Mouse (Mus musculus) neural tube, embryonic 13.5 days (tissue): ENCODE measurements around the gene Gm3468. TPM values are rescaled to one million over a fixed set of nuclear protein-coding genes. Genes with fewer than 3 reads are reported as not detected.
"Not testable (repeated sequence)": the region's sequence is repeated elsewhere in the genome, so short reads cannot be mapped to it uniquely, and the experiment has no call there.

Experiments
- ATAC-seq: fragments of 200-750 bp; cut with Nextera tagmentation; 2 replicates; pipeline ENCODE4 v1.8.0; 2017; ENCODE audit warnings: low read depth, mild to moderate bottlenecking, moderate TSS enrichment, moderate library complexity
- H3K27ac ChIP-seq: fragments of 300-500 bp; sonication (generic); replicated peaks from 2 replicates; pipeline ENCODE4 v1.5.1; 2015; ENCODE audit warnings: moderate library complexity, mild to moderate bottlenecking, inconsistent platforms
- H3K27me3 ChIP-seq: fragments of 300-500 bp; sonication (generic); 2 replicates; pipeline ENCODE4 v1.6.1; 2015; ENCODE audit warnings: mild to moderate bottlenecking, inconsistent platforms
- H3K36me3 ChIP-seq: fragments of 300-500 bp; sonication (generic); 2 replicates; pipeline ENCODE4 v1.6.1; 2015; ENCODE audit warnings: mild to moderate bottlenecking, inconsistent platforms
- H3K4me1 ChIP-seq: fragments of 300-500 bp; sonication (generic); replicated peaks from 2 replicates; pipeline ENCODE4 v1.6.1; 2015; ENCODE audit warnings: inconsistent platforms
- H3K4me2 ChIP-seq: fragments of 300-500 bp; sonication (generic); 2 replicates; pipeline ENCODE4 v1.6.1; 2015; ENCODE audit warnings: inconsistent platforms, mild to moderate bottlenecking, moderate library complexity
- H3K4me3 ChIP-seq: fragments of 300-500 bp; sonication (generic); 2 replicates; pipeline ENCODE4 v1.5.1; 2015; ENCODE audit warnings: mild to moderate bottlenecking, inconsistent platforms
- H3K9ac ChIP-seq: fragments of 300-500 bp; sonication (generic); 2 replicates; pipeline ENCODE4 v1.6.1; 2015; ENCODE audit warnings: moderate library complexity, mild to moderate bottlenecking, inconsistent platforms
- H3K9me3 ChIP-seq: fragments of 300-500 bp; sonication (generic); 2 replicates; pipeline ENCODE4 v1.6.1; 2016; ENCODE audit warnings: inconsistent platforms
- WGBS: fragments of 180-500 bp; shearing (Covaris S2); methylation state at CpG from one replicate; pipeline ENCODE4 v1.1.7; 2015; 5-methylcytosine and 5-hydroxymethylcytosine counted together
- polyA plus RNA-seq: library from polyadenylated mRNA; unstranded; fragments of >200 nt; fragmentation: Nextera tagmentation; extraction: Ambion mirVana; gene quantifications from 2 replicates; pipeline ENCODE4 v1.2.1, GENCODE M21; 2015

The Gm3468 gene
- 4.3 and 4.4 TPM in 2 replicates for polyA plus RNA-seq

DNA sequence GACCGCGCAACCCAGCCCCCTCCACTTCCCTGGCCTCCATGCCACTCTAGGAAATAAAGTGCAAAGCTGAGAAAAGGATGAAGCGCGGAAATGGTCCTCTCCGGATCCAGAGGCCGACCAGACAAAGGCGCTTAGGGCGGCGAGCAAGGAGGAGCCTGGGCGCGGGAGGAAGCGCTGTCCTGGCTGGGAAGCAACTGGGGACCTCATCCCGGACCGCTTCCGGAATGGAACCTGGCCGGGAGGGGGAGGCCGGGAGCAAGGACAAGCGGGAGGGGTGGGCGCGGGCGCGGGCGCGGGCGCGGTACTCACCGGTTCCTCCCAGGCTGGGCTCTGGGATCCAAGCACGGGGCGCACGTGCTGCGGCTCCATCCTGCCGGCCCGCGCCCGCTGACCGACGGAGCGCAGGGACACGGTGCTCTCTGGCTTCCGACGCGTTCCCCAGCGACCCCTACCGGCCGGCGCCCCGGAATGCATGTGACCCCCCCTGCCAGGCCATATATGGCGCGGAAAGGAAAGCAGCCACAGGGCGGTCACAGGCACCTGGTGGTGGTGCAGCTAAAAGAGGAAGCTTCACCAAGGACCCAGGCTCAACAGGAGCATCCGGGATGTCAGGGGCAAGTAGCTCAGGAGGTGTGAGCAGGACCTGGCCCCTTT lies at the start of gene Gm3468:
Gene Gm3468 (minus strand): TSS at position 394 of the 654 bp plus-strand sequence.
- peak; percentile 91 for ATAC-seq
- not testable (repeated sequence) for H3K4me1 ChIP-seq, H3K27me3 ChIP-seq, H3K27ac ChIP-seq, H3K9me3 ChIP-seq, H3K36me3 ChIP-seq
- Histone ChIP-seq H3K4me3 (peak within 1 kb of the TSS; percentile 40), H3K4me2 (peak within 1 kb of the TSS; percentile 51), H3K9ac (peak within 1 kb of the TSS; percentile 61)
- WGBS: 1% methylated on average over 34 of the region's 51 CpGs

DNA sequence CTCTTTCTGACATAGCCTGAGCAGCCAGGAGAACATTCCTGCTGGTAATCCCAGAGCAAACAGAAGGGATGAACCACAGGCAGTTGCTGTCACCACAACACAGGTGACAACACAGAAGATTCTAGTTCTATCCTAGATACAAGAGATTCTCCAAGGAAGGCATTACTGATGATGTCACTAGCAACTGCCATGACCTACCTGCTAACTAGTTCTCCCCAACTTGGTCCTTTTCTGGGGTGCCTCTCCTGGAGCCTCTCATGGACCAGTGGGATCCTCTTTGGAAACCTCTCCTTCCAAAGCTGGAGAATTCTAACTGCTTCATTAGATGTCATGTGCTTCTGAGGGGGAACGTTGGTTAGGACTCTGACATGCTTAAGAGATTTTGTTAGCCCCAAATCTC lies 17.2 kb upstream of the Gm3468 start, which contains the start of gene Gm3476:
Gene Gm3476 (minus strand): TSS at position 101 of the 400 bp plus-strand sequence.
- ATAC-seq, H3K9me3 ChIP-seq, H3K4me3 ChIP-seq, H3K4me2 ChIP-seq, H3K9ac ChIP-seq, H3K27ac ChIP-seq, H3K27me3 ChIP-seq, H3K4me1 ChIP-seq, H3K36me3 ChIP-seq: not testable (repeated sequence)
- WGBS: no CpG with 5 or more reads among the region's 1 CpGs

DNA sequence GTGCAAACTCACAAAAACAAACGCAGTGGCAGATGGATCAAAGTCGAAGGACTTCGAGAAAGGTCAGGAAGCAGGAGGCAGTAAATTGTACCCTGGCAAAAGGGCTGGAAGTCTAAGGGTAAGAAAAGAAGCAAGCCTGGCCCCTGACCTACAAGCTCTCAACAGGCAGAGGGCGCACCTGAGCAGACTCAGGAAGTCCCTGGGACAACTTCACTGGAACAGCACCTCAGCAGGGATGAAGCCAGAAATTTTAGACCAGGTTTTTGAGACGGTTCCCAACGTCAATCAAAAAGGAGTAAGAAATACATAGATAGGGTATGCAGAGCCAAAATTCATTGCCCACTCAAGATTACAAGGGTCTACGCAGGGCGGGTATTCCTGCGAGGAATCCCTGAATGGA lies 965 bp downstream of the Gm3468 start:
- Histone ChIP-seq H3K4me3 (peak overlapping the region; percentile 40), H3K9ac (0 out of 2 replicates have a peak overlapping the region, but pooled peaks have one; percentile 61), H3K4me2 (peak overlapping the region; percentile 51)
- not testable (repeated sequence) for H3K27ac ChIP-seq, H3K36me3 ChIP-seq, ATAC-seq, H3K9me3 ChIP-seq, H3K27me3 ChIP-seq, H3K4me1 ChIP-seq
- WGBS: 10% methylated on average over 9 of the region's 9 CpGs

DNA sequence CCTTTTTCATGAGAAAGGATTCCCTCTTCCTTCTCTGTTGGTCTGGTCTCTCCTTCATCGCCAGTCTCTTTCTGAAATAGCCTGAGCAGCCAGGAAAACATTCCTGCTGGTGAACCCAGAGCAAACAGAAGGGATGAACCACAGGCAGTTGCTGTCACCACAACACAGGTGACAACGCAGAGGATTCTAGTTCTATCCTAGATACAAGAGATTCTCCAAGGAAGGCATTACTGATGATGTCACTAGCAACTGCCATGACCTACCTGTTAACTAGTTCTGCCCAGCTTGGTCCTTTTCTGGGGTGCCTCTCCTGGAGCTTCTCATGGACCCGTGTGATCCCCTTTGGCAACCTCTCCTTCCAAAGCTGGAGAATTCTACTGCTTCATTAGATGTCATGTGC lies 14.6 kb downstream of the Gm3468 start, which contains the start of gene Gm8206:
Gene Gm8206 (minus strand): TSS at position 101 of the 400 bp plus-strand sequence.
- ATAC-seq, H3K27ac ChIP-seq, H3K9ac ChIP-seq: not testable (repeated sequence)

DNA sequence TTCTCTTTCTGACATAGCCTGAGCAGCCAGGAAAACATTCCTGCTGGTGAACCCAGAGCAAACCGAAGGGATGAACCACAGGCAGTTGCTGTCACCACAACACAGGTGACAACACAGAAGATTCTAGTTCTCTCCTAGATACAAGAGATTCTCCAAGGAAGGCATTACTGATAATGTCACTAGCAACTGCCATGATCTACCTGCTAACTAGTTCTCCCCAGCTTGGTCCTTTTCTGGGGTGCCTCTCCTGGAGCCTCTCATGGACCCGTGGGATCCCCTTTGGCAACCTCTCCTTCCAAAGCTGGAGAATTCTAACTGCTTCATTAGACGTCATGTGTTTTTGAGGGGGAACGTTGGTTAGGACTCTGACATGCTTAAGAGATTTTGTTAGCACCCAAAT lies 50.3 kb downstream of the Gm3468 start, which contains the start of gene Gm6337:
Gene Gm6337 (minus strand): TSS at position 101 of the 400 bp plus-strand sequence.
- not testable (repeated sequence) for H3K4me3 ChIP-seq, ATAC-seq, H3K9ac ChIP-seq, H3K36me3 ChIP-seq, H3K9me3 ChIP-seq, H3K4me1 ChIP-seq, H3K27ac ChIP-seq, H3K4me2 ChIP-seq, H3K27me3 ChIP-seq
- WGBS: 90% methylated on average over 4 of the region's 4 CpGs

More for the DNA sequence above, 14.6 kb downstream of the Gm3468 start, which contains the start of gene Gm8206:
- not testable (repeated sequence) for H3K4me2 ChIP-seq, H3K4me3 ChIP-seq, H3K4me1 ChIP-seq, H3K9me3 ChIP-seq, H3K27me3 ChIP-seq, H3K36me3 ChIP-seq
- 89% methylated on average over 2 of the region's 3 CpGs for WGBS

Other genes with a start within 250 kb of the Gm3468 start
- 0.50 and 1.0 TPM in 2 replicates for gene Gm8237, start 228.3 kb downstream of the Gm3468 start, polyA plus RNA-seq
- gene Gm3248, start 146.9 kb downstream of the Gm3468 start, polyA plus RNA-seq: 2.0 and 2.5 TPM in 2 replicates
- gene Gm3453, start 129.5 kb downstream of the Gm3468 start, polyA plus RNA-seq: not detected in 2 replicates
- gene Gm6337, start 50.4 kb downstream of the Gm3468 start, polyA plus RNA-seq: not detected in 2 replicates
- gene Gm8206, start 14.7 kb downstream of the Gm3468 start, polyA plus RNA-seq: 1.9 and 3.1 TPM in 2 replicates
- not detected in 2 replicates for gene Gm3476, start 17.1 kb upstream of the Gm3468 start, polyA plus RNA-seq
- gene Gm21560, start 110.6 kb upstream of the Gm3468 start, polyA plus RNA-seq: not detected in 2 replicates
- 5.9 and 6.0 TPM in 2 replicates for gene Gm3411, start 178.6 kb upstream of the Gm3468 start, polyA plus RNA-seq
- gene Gm21103, start 196.2 kb upstream of the Gm3468 start, polyA plus RNA-seq: not detected in 2 replicates
- not detected in 2 replicates for gene Gm3618, start 235.0 kb upstream of the Gm3468 start, polyA plus RNA-seq